Mouse (Mus musculus) hindbrain, postnatal 0 days (tissue): ENCODE data around the gene Ccdc9. TPM values are rescaled to one million over a fixed set of nuclear protein-coding genes. Genes with fewer than 3 reads are reported as not detected.

Experiments used
- ATAC-seq: fragments of 200-750 bp; cut with Nextera tagmentation; 2 replicates; pipeline ENCODE4 v1.8.0; 2017; ENCODE audit warnings: mild to moderate bottlenecking, moderate TSS enrichment, moderate library complexity
- DNase-seq: peaks from one replicate; pipeline ENCODE4 v3.0.0-alpha.2; 2015; ENCODE audit warnings: low spot score
- H3K27ac ChIP-seq: fragments of 300-500 bp; sonication (generic); 2 replicates; pipeline ENCODE4 v1.5.1; 2014; ENCODE audit warnings: mild to moderate bottlenecking
- H3K27me3 ChIP-seq: fragments of 300-500 bp; sonication (generic); 2 replicates; pipeline ENCODE4 v1.6.1; 2014; ENCODE audit warnings: low read length, mixed read lengths; ENCODE audit not compliant: insufficient read depth
- H3K36me3 ChIP-seq: fragments of 300-500 bp; sonication (generic); 2 replicates; pipeline ENCODE4 v1.6.1; 2014; ENCODE audit warnings: low read length, mixed read lengths; ENCODE audit not compliant: insufficient read depth
- H3K4me1 ChIP-seq: fragments of 300-500 bp; sonication (generic); 2 replicates; pipeline ENCODE4 v1.6.1; 2014; ENCODE audit warnings: antibody characterized with exemption, low read length, mixed read lengths; ENCODE audit not compliant: insufficient read depth
- H3K4me2 ChIP-seq: fragments of 300-500 bp; sonication (generic); 2 replicates; pipeline ENCODE4 v1.6.1; 2014; ENCODE audit warnings: low read depth, mild to moderate bottlenecking, low read length, moderate library complexity, mixed read lengths
- H3K4me3 ChIP-seq: fragments of 300-500 bp; sonication (generic); 2 replicates; pipeline ENCODE4 v1.5.1; 2014; ENCODE audit warnings: low read length
- H3K9ac ChIP-seq: fragments of 300-500 bp; sonication (generic); replicated peaks from 2 replicates; pipeline ENCODE4 v1.6.1; 2014; ENCODE audit warnings: mild to moderate bottlenecking, low read length, moderate library complexity, mixed read lengths
- H3K9me3 ChIP-seq: fragments of 300-500 bp; sonication (generic); 2 replicates; pipeline ENCODE4 v1.6.1; 2016; ENCODE audit warnings: low read length, mixed read lengths
- CTCF ChIP-seq: IDR thresholded peaks from 2 replicates; pipeline ENCODE4 v1.5.1; 2016; ENCODE audit warnings: antibody characterized with exemption, control low read depth, low read depth
- WGBS: fragments of 180-500 bp; shearing (Covaris S2); extraction: QIAGEN DNeasy Blood & Tissue Kit; methylation state at CpG from one replicate; pipeline ENCODE4 v1.1.7; 2014; 5-methylcytosine and 5-hydroxymethylcytosine counted together
- polyA plus RNA-seq: library from polyadenylated mRNA; unstranded; fragments of >200 nt; fragmentation: Nextera tagmentation; extraction: Ambion mirVana; gene quantifications from 2 replicates; pipeline ENCODE4 v1.2.1, GENCODE M21; 2015
- total RNA-seq: library from RNA; depleted of rRNA; stranded (reverse); fragments of >200 nt; gene quantifications from 2 replicates; pipeline ENCODE4 v1.2.3, GENCODE M21; 2014

The Ccdc9 gene
- total and polyA plus RNA-seq, 2 experiments from 2014 or later, result 14.8 to 27.9 TPM

GRCm38 (mm10) chr7:16319216-16319615 lies 32.6 kb upstream of the Ccdc9 start:
- Histone ChIP-seq H3K4me1 (no peaks in the 10 kb centered on the region), H3K4me2 (no peak overlapping the region), H3K27me3 (no peaks in the 10 kb centered on the region), H3K9me3 (no peaks in the 10 kb centered on the region), H3K4me3 (no peak overlapping the region), H3K27ac (no peak overlapping the region), H3K9ac (no peak overlapping the region), H3K36me3 (no peaks in the 10 kb centered on the region)
- TF ChIP-seq CTCF, result no peak
- ATAC-seq (no peak), DNase-seq (no peak)
- WGBS, result 95% methylated on average over 4 of the region's 4 CpGs

GRCm38 (mm10) chr7:16317094-16317493 lies 30.5 kb upstream of the Ccdc9 start:
- WGBS, result 86% methylated on average over 14 of the region's 14 CpGs
- no peak overlapping the region for H3K9ac ChIP-seq
- DNase-seq, result no peak
- H3K27ac ChIP-seq, result no peak overlapping the region
- ATAC-seq, result no peak
- no peaks in the 10 kb centered on the region for H3K9me3 ChIP-seq
- H3K36me3 ChIP-seq, result no peaks in the 10 kb centered on the region
- no peak for TF ChIP-seq CTCF
- peaks cover 13% of the 10 kb centered on the region for H3K4me1 ChIP-seq
- H3K27me3 ChIP-seq, result no peaks in the 10 kb centered on the region
- no peak overlapping the region for H3K4me2 ChIP-seq
- H3K4me3 ChIP-seq, result no peak overlapping the region

- ATAC-seq (no peak), DNase-seq (no peak)
- no peaks in the 10 kb centered on the region for H3K36me3 ChIP-seq
- H3K4me2 ChIP-seq, result no peak overlapping the region
- no peak overlapping the region for H3K4me3 ChIP-seq
- WGBS, result 69% methylated on average over 4 of the region's 4 CpGs
- H3K9ac ChIP-seq, result no peak overlapping the region
- no peak for TF ChIP-seq CTCF
- H3K27ac ChIP-seq, result no peak overlapping the region
- no peaks in the 10 kb centered on the region for H3K27me3 ChIP-seq
- H3K9me3 ChIP-seq, result no peaks in the 10 kb centered on the region
- peaks cover 13% of the 10 kb centered on the region for H3K4me1 ChIP-seq
These were observed 28.7 kb upstream of the Ccdc9 start for GRCm38 (mm10) chr7:16315222-16315759.

- Histone ChIP-seq H3K36me3 (no peaks in the 10 kb centered on the region), H3K9me3 (no peaks in the 10 kb centered on the region), H3K27me3 (no peaks in the 10 kb centered on the region), H3K27ac (peak overlapping the region; percentile 92), H3K4me1 (peaks cover 13% of the 10 kb centered on the region), H3K4me2 (peak overlapping the region; percentile 92), H3K4me3 (peak overlapping the region; percentile 60), H3K9ac (peak overlapping the region; percentile 77)
- WGBS, result 12% methylated on average over 12 of the region's 13 CpGs
- ATAC-seq (no peak), DNase-seq (no peak)
- TF ChIP-seq CTCF, result no peak
These were observed 27.7 kb upstream of the Ccdc9 start for GRCm38 (mm10) chr7:16314221-16314775.

GRCm38 (mm10) chr7:16313481-16314220 lies 27.1 kb upstream of the Ccdc9 start:
- H3K9ac ChIP-seq, result peak overlapping the region; percentile 77
- H3K27me3 ChIP-seq, result no peaks in the 10 kb centered on the region
- H3K9me3 ChIP-seq, result no peaks in the 10 kb centered on the region
- WGBS, result 2% methylated on average over 47 of the region's 66 CpGs
- peak; percentile 67 for ATAC-seq
- peak overlapping the region; percentile 92 for H3K4me2 ChIP-seq
- TF ChIP-seq CTCF, result no peak
- H3K36me3 ChIP-seq, result no peaks in the 10 kb centered on the region
- DNase-seq, result peak; percentile 86
- H3K27ac ChIP-seq, result peak overlapping the region; percentile 92
- peak overlapping the region; percentile 60 for H3K4me3 ChIP-seq
- peaks cover 13% of the 10 kb centered on the region for H3K4me1 ChIP-seq

GRCm38 (mm10) chr7:16312672-16313311 lies 26.2 kb upstream of the Ccdc9 start:
- Histone ChIP-seq H3K36me3 (no peaks in the 10 kb centered on the region), H3K27me3 (no peaks in the 10 kb centered on the region), H3K27ac (peak overlapping the region; percentile 92; the same call in 1 of the 2 replicates), H3K4me2 (peak overlapping the region; percentile 92), H3K4me3 (peak overlapping the region; percentile 60), H3K9me3 (no peaks in the 10 kb centered on the region), H3K9ac (peak overlapping the region; percentile 77), H3K4me1 (peaks cover 13% of the 10 kb centered on the region)
- TF ChIP-seq CTCF, result no peak
- no peak for ATAC-seq
- under 1% methylated on average over 11 of the region's 12 CpGs for WGBS
- peak; percentile 56 for DNase-seq
